Mouse (Mus musculus) thymus, adult 2 months (tissue): ENCODE results near the gene Ppm1a.

Experiments used
- CTCF ChIP-seq: fragments of 200-500 bp; IDR thresholded peaks from 2 replicates; pipeline ENCODE4 v1.5.1; 2012; ENCODE audit warnings: mild to moderate bottlenecking, control low read depth, low read length, moderate library complexity, borderline replicate concordance; ENCODE audit not compliant: control insufficient read depth, poor library complexity, insufficient read depth; ENCODE audit errors: extremely low read depth
- POLR2A ChIP-seq: fragments of 200-500 bp; IDR thresholded peaks from 2 replicates; pipeline ENCODE4 v1.6.1; 2012; ENCODE audit warnings: mild to moderate bottlenecking, low read length, control low read depth, moderate library complexity; ENCODE audit not compliant: control insufficient read depth, poor library complexity, insufficient read depth; ENCODE audit errors: extremely low read depth

DNA sequence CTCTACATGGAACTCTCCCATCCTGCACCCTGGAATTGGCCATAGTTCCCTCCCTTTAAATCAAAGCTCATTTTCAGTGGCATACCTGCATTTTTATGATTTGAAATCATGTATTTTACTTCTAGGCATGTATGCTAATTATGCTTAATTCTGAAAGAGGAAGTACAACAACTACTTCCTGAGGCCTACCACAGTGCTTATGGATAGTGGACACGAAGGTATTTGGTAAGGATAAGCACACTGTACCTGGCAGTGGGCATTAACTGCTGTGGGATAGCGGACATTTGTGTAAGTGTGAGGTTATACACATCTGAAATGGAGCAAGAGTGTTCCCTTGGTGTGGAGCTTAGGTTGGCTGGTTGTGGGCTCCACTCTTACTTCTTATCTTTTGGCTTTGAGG, 11.0 kb downstream of the Ppm1a start:
- TF ChIP-seq POLR2A (no peak), CTCF (no peak)
